Mouse (Mus musculus) c-Kit-positive CD71-negative TER-119-negative erythroid progenitor cells, embryonic 14.5 days (primary cell): ENCODE results near the gene H2-Ab1.

Experiments used
- DNase-seq: peaks from one replicate; pipeline ENCODE4 v3.0.0-alpha.2; 2013; ENCODE audit warnings: low read depth

H2-Ab1 gene

DNA sequence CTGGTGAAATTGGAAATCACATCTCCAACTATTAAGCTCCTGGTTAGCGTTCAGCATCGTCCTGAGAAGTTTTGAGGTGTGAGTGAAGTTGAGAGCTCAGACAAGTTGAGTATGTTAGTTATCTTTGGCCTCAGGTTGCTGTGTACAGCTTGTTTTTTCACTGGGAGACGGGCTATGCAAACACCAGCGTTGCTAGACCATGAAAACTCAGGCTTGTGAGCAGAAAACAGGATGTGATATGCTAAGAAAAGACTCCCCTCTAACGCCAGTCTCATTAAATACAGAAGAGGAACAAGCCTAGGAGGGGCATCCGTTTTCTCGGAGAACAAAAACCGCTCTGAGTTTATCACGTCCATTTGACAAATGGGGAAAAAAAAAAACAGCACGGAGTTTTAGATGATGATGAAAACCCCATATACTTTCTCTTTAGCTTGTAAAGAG, 17.9 kb upstream of the H2-Ab1 start:
- no peak for DNase-seq

DNA sequence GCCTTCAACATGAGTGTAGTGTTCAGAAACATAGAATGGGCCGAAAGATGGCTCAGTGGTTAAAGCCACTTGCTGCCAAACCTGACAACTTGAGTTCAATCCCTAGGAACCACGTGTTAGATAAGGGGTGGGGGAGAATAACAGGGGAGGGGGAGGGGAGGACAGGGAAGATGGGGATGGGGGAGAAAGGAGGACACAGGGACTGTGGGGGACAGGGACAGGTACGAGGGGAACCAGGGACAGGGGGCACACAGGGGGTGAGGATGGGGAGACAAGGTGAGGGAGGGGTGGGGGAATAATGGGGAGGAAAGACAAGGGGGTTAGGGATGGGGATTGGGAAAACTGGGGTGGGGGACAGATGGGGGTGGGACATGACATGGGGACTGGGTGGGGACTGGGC, 17.1 kb upstream of the H2-Ab1 start:
- DNase-seq, result no peak

DNA sequence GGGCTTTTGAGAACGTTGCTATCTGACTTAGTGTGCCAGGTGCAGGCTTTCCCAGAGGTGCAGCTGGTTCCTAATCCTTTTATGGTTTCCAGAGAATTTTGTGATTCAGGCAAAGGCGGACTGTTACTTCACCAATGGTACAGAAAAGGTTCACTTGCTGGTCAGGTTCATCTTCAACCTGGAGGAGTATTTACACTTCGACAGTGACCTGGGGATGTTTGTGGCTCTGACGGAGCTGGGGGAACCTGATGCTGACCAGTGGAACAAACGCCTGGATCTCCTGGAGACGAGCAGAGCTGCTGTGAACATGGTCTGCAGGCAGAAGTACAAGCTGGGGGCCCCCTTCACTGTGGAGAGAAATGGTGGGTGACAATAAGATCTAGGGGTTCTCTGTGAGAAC, 16.6 kb upstream of the H2-Ab1 start:
- DNase-seq, result no peak

DNA sequence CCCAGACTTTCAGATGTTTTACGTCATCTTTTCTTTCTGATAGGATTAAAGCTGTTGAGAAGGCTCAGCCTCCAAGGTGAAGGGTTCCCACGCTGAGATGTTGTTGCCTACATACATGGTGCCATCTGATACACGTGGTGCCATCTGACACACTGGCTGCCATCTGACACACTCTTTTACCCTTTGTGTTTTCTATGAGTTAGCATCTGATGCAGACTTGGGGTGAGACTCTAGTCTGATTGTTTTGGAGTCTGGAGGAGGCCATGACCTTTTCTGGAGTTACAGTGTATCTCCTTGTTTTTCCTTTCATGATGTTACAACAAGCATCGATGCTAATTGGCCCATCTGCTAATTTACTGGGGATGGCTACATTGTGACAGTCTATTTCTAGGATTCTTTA, 12.8 kb upstream of the H2-Ab1 start:
- no peak for DNase-seq

DNA sequence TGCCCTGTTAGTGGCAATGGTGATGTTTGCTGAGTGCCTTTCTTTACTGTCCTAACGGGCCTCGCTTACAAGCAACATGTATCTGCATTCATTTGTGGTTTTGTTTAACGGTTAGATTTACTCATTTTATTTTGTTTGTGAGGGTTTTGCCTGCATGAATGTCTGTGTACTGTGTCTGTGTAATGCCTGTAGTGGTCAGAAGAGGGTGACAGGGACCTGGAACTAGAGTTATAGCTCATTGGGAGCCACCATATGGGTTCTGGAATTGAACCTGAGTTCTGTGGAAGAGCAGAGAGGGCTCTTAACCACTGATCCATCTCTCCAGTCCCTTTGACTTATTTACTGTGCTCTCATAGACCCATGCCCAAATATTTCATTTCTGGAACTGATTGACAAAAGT, 10.4 kb upstream of the H2-Ab1 start:
- DNase-seq, result no peak

DNA sequence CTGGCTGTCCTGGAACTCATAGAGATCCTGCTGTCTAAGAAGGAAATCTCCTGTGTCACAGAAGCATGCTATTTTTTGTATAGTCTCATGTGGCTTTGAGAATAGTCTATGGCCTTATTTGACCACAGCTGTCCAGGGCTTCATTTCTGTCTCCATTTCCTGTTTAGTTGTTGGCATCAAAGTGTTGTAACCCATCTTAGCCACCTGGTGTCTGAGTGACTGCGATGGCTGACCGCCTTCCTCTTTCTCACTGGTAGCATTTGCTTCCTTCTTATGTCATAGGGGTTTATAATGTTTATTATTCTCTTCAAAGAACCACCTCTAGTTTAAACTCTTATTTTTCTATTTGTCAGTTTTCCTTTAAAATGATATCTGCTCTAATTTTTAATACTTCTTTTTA, 8.7 kb upstream of the H2-Ab1 start:
- no peak for DNase-seq

DNA sequence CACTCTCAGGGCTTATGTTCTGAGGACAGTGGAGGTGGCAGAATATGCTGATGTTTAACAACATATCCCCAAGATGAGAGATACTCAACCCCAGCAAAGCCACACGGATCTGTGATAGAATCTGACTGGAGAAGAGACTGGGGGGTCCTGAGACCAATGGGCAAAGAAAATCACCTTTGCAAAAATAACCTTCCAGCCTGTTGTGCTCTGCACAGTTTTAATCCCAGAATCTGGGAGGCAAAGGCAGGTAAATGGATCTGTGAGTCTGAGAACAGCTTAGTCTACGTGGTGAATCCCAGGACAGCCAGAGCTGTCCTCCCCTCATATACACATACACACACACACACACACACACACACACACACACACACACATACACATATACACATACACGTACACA, 8.1 kb upstream of the H2-Ab1 start:
- DNase-seq, result no peak

DNA sequence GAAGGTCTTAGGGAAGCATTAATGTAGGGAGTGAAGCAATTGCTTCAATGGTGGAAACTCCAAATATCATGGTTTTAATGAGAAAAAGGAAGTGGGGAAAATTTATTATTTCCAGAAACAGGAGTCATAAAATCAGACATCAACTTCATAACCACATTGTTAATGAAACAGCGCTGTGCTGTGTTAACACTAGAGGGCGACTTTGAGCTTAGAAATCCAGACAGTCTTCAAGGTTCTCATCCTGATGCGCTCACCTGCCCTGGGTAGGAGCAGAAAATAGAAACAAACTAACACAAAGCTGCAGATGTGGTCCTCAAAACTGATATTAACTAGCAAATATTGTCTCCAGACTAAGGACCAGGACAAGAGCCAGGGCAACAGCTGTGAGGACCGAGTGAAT, 7.6 kb upstream of the H2-Ab1 start:
- DNase-seq, result no peak

DNA sequence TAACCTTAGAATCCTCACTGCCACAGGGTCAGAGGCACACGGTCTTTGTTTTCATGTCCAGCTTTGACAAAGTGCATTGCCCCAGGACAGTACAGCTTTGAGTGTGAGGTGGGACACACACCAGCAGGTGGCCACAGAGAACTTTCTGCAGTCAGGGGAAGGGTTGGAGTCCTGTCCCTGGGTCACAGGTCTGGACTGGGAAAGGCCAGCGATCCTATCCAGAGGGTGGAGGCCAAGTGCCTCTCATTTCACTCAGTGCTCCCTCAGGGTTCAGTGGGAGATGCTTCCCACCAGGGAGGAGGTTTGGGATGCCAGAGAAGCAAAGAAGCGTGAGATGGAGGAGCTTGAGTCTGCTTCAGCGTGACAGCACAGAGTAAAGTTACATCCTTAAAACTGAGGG, 5.8 kb upstream of the H2-Ab1 start:
- DNase-seq, result no peak

DNA sequence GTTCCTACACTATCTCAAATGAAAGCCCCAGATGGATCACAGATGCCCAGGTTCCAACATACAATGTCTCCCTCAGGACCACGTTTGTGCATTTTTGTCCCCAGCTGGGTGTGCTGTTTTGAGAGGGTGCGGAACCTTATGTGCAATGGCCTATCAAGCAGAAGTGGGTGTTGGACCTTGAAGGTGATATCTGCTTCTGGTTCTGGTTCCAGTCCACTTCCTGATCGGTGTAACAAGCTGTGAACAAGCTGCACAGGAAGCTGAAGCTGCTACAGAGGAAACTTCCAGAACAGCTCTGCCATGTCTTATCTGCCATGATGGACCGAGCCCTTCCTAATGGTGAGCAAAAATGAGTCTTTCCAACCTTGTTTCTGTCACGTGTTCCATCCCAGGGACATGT, 988 bp upstream of the H2-Ab1 start:
- no peak for DNase-seq

DNA sequence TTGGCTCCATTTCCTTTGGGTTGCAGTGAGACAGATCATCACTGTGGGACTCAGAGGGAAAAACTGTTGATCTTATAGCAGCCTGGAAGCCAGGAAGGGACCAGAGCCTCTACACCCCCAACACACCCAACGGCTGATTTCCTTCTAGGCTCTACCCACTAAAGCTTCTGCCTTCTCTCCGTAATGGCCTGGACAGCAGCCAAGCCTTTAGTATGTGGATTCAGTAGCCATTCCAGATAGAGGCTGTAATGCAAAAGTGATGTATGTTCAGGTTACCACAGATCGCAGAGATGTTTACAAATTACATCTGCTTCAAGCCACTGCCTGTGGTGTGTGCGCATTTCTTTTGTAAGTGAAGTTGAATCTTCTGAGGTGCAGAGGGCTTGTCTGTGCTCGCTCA, 3.1 kb downstream of the H2-Ab1 start:
- DNase-seq, result no peak

DNA sequence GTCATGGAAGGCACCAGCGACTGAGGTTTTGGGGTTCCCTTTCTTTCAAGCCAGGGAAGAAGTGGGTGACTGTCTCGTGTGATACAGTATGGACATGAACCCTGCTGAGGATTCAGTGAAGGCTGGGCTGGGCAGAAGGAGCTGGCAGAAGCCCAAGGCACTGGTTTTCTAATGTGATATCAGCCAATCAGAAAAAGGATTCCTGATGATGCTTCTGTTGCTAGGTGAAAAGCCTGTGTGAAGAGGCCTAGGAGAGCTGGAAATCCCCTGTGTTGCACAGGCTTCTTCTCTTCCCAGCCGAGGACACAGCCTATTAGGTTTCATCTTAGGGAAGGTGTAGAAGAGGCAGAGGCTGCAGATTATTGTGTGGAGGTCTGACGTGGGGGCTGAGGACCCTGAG, 4.0 kb downstream of the H2-Ab1 start:
- peak; percentile 67 for DNase-seq

DNA sequence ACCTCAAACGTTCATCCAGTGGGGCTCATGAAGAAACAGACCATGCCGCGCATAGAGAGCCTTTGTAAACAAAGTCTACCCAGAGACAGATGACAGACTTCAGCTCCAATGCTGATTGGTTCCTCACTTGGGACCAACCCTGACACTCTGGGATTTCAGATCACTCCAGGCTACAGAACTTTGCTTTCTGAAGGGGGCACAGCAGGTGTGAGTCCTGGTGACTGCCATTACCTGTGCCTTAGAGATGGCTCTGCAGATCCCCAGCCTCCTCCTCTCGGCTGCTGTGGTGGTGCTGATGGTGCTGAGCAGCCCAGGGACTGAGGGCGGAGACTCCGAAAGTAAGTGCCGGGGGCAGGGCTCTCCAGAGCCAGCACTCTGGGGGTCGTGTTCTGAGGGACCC, 5.6 kb downstream of the H2-Ab1 start:
- DNase-seq, result peak; percentile 82

DNA sequence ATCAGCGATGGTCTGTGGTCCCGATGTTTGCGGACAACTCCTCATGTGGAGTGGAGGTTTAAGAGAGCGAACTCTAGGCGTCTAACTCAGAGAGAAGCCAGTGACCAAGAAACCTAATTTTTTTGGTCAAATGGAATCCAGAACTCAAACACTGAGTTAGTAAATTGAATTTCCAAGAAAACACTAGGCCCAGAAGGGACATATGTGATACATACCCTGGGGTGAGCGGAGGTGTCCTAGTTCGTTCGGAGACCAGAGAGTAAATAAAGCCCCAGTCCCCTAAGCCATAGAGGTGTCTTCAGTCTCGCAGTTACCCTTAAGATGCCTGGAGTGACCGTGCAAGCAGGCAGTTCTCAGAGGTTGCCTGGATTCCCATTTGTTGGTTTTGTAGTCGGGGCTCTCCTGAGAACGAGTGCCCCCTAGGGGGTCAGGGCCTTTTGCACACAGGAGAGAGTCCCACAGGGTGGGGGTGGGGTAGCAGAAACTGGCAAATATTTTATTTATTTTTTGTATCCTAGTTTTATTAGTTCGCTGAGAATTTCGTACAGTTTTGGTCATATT, 6.4 kb downstream of the H2-Ab1 start:
- no peak for DNase-seq

DNA sequence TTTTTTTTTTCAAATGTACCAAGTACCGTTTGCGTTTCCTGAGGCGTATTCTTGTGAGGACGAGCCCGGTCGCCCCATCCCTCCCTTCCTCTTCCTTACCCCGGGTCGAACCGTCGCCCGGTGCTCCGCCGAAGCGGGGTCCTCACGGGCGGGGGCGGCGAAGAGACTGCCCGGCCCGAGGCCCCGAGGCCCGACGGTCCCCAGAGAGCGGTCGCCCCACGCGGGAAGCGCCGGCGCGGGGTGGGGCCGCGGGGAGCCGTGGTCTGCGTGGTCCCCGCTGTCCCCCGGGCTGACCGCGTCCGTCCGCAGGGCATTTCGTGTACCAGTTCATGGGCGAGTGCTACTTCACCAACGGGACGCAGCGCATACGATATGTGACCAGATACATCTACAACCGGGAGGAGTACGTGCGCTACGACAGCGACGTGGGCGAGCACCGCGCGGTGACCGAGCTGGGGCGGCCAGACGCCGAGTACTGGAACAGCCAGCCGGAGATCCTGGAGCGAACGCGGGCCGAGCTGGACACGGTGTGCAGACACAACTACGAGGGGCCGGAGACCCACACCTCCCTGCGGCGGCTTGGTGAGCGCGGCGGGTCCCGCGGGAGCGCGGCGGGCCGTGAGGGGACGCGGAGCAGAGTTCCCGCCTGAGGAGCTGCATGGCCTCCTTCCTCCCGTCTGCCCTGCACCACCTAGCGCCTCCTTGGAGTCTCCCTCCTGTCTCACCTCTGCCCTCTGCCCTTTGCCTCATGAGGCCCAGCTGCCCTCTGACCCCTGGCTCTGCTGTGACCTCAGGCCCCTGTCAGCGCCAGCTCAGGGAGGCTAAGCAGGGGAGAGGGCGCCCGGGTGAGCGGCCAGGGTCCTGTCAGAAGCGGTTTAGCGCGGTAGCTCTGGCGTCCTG, 7.2 kb downstream of the H2-Ab1 start:
- DNase-seq, result no peak

DNA sequence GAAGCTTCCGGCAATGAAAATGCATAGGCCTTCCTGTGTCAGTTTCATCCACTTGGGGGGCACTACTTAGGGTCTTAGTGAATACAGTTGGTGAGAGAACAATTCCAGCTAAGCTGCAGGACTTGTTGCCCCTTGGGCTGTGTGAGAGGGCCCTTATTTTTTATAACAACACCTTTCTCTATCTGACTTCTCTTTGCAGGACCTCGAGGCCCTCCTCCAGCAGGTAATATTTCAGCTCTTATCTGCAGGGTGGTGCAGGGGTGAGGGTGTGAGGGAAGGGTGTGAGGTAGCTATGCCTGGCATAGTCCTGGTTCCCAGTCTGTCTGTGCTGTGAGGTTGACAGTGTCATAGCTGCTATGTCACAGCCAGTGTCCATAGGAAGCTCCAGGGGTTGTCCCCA, 10.8 kb downstream of the H2-Ab1 start:
- DNase-seq, result no peak

DNA sequence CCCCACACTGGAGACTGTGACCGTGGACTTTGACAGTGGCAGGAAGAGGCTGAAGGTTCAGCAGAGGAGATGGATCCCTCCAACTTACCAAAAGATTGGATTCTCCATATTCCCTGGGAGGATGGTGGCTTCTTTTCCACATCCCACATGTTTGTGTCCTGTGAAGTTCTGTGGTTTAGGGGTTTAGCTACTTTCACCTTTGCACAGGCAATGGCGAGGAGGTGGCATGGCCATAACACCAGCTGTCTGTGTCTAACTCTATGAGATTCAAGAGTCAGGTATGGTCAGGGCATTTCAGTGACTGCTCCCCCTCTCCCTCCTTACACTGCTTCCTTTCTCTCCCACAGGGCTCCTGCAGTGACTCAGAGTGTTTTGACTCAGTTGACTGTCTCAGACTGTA, 11.3 kb downstream of the H2-Ab1 start:
- no peak for DNase-seq

DNA sequence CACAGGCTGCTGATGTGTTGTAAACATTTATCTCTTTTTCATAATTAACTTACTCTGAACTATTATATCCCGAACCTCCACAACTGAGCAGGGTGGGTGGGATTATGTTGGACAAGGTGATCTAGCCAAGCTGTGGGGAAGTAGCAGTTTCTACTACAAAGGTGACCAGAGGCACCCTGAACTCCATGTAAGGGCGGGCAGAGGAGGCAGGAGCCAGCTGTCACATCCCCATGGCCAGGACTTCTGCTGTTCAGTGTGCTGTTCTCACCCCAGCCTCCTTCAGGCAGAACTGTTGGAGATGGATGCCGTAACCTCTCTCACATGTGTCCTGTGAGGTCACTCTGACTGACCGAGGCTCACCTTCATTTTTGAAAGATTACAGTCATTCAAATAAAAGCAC, 12.3 kb downstream of the H2-Ab1 start:
- no peak for DNase-seq

DNA sequence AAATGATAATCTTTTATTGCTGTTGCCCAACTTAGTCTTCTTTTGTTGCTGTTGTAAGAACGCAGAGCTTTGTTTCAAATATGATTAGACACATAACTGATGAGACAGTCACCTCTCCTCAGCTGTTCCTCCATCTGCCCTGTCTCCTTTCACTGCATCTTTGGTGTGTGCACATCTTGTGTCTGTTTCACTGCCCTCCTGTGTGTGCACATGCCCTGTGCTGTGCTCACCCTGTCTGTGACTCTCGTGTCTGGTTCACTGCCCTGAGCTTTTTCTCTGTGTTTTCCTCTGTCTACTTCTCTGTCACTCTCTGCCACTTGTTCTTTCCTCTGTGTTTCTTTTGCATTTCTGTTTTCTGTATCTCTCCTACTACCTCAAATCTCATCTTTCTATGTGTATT, 12.7 kb downstream of the H2-Ab1 start:
- DNase-seq, result no peak

DNA sequence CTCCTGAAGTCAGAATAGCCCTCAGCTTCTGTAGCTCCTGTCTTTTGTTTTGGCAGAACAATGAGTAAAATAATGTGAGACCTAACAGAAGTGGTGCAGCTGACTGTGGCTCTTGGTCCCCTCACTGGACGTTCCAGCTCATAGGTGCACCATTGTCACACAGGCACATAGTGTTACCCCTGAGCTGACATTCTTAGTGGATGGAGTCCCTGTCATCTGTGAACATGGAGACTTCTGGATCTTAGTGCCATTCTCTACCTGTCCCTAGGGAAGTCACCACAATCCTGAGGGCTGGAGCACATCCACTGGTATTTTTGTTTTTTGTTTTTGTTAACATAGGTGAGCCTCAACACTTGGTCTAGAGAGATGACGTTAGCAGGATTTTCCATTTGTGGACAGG, 13.5 kb downstream of the H2-Ab1 start:
- no peak for DNase-seq

DNA sequence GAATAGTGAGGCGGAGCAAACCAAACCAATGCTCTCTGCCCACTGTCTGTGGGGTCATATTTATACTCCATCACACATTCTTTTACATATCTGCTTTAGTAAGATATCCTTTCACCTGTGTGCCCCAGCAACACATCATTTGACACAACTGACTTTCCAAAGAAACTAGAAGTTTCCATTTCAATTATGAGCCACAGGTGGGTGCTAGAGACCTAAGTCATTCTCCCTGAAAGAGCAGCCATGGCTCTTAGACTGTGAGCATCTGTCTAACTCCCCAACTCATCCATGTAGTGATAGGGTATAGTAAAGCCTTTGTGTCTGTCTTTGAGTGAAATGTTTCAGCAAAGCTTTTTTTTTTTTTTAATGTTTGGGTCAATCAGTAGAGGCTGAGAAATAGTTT, 14.6 kb downstream of the H2-Ab1 start:
- no peak for DNase-seq

DNA sequence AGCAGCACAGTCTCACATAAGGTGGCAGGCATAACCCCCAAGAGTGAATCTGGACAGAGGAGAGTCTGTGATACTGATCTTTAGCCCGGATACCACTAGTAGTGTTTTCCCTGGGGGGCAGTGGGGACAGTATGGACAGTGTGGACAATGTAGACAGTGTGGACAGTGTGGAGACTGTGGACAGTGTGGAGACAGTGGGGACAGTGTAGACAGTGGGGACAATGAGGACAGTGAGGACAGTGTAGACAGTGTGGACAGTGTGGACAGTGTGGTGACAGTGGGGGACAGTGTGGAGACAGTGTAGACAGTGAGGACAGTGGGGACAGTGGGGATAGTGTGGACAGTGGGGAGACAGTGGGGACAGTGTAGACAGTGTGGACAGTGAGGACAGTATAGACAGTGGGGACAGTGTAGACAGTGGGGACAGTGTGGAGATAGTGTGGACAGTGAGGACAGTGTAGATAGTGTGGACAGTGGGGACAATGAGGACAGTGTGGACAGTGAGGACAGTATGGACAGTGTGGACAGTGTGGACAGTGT, 23.1 kb downstream of the H2-Ab1 start:
- no peak for DNase-seq

DNA sequence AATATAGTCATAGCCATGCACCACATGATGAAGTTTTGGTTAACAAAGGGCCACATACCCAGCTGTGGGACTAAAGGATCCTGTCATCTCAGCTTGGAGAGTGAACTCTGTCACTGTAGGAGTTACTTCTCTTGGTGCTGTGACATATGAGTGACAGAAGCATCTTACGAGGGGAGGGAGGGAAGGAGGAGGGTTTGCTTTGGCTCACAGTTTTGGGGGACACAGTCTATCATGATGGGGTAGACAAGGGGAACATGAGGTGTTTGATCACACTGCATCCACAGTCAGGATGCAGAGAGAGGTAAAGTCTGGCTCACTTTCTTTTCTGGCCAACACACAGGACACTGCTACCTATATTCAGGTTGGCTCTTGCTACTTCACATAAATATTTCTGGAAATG, 24.3 kb downstream of the H2-Ab1 start:
- DNase-seq, result no peak

DNA sequence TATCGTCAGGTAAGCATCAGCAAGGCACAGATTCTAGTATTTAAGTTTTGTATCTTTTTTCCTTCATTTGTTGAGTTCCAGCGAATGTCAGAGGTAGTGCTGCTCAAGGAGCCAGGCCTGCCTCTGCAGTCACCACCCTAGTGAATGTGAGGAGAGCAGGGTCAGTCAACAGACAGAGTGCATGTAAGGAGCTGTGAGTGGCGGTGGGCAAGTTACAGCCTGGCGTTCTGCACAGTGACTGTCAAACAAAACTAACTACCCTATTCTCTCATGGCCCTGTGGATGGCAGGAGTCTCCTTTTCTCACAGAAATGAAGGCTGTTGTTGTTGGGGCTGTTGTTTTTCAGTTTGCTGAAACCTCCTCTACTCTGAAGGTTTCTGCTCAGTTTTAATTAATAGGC, 27.9 kb downstream of the H2-Ab1 start:
- no peak for DNase-seq
